Mouse (Mus musculus) heart, embryonic 13.5 days (tissue): ENCODE measurements at regions not wholly inside any gene's neighbourhood (a gene's known extent, or its start where the extent isn't known, plus 50 kb on each side); places are given as distances from the start of the nearest gene placed in this dataset.
A peak's percentile ranks its signal among the peaks of the same experiment; 100 is the strongest.

Experiments
- ATAC-seq: fragments of 200-750 bp; cut with Nextera tagmentation; 2 replicates; pipeline ENCODE4 v1.8.0; 2017; ENCODE audit warnings: moderate TSS enrichment; ENCODE audit not compliant: insufficient number of reproducible peaks, low FRiP score, low TSS enrichment; ENCODE audit errors: extremely low read depth
- H3K27ac ChIP-seq: fragments of 300-500 bp; sonication (generic); replicated peaks from 2 replicates; pipeline ENCODE4 v1.5.1; 2015; ENCODE audit warnings: moderate library complexity, mild to moderate bottlenecking, inconsistent platforms
- H3K27me3 ChIP-seq: fragments of 300-500 bp; sonication (generic); replicated peaks from 2 replicates; pipeline ENCODE4 v1.6.1; 2015; ENCODE audit warnings: mild to moderate bottlenecking, inconsistent platforms
- H3K36me3 ChIP-seq: fragments of 300-500 bp; sonication (generic); 2 replicates; pipeline ENCODE4 v1.6.1; 2015; ENCODE audit warnings: mild to moderate bottlenecking, inconsistent platforms
- H3K4me1 ChIP-seq: fragments of 300-500 bp; sonication (generic); 2 replicates; pipeline ENCODE4 v1.6.1; 2015; ENCODE audit warnings: inconsistent platforms
- H3K4me2 ChIP-seq: fragments of 300-500 bp; sonication (generic); 2 replicates; pipeline ENCODE4 v1.6.1; 2015; ENCODE audit warnings: inconsistent platforms, mild to moderate bottlenecking, moderate library complexity
- H3K4me3 ChIP-seq: fragments of 300-500 bp; sonication (generic); 2 replicates; pipeline ENCODE4 v1.5.1; 2015; ENCODE audit warnings: moderate library complexity, mild to moderate bottlenecking, inconsistent platforms
- H3K9ac ChIP-seq: fragments of 300-500 bp; sonication (generic); 2 replicates; pipeline ENCODE4 v1.6.1; 2015; ENCODE audit warnings: inconsistent platforms, mild to moderate bottlenecking, moderate library complexity
- H3K9me3 ChIP-seq: fragments of 300-500 bp; sonication (generic); 2 replicates; pipeline ENCODE4 v1.6.1; 2016; ENCODE audit warnings: inconsistent platforms
- WGBS: fragments of 180-500 bp; shearing (Covaris S2); methylation state at CpG from one replicate; pipeline ENCODE4 v1.1.7; 2015; ENCODE audit warnings: mixed read lengths; 5-methylcytosine and 5-hydroxymethylcytosine counted together

GRCm38 (mm10) chr10:111673317-111673610 lies 167.2 kb downstream of the Phlda1 start:
- Histone ChIP-seq H3K27me3 (no peaks in the 10 kb centered on the region), H3K36me3 (no peaks in the 10 kb centered on the region), H3K9me3 (no peaks in the 10 kb centered on the region), H3K4me1 (peaks cover 58% of the 10 kb centered on the region), H3K4me2 (peak overlapping the region; percentile 7; the same call in 1 of the 2 replicates), H3K4me3 (no peak overlapping the region), H3K9ac (no peak overlapping the region), H3K27ac (no peak overlapping the region; the same call in 1 of the 2 replicates)
- no peak for ATAC-seq

GRCm38 (mm10) chr10:111676255-111676654 lies 170.2 kb downstream of the Phlda1 start:
- Histone ChIP-seq H3K4me1 (peaks cover 49% of the 10 kb centered on the region), H3K4me3 (no peak overlapping the region), H3K27me3 (no peaks in the 10 kb centered on the region), H3K9me3 (no peaks in the 10 kb centered on the region), H3K36me3 (no peaks in the 10 kb centered on the region), H3K4me2 (peak overlapping the region; percentile 18; the same call in 1 of the 2 replicates), H3K27ac (peak overlapping the region; percentile 59; the same call in 1 of the 2 replicates), H3K9ac (no peak overlapping the region)
- ATAC-seq, result no peak
- 4% methylated on average over 4 of the region's 4 CpGs for WGBS

GRCm38 (mm10) chr10:111680919-111681318 lies 174.8 kb downstream of the Phlda1 start:
- Histone ChIP-seq H3K27me3 (no peaks in the 10 kb centered on the region), H3K4me3 (no peak overlapping the region), H3K36me3 (no peaks in the 10 kb centered on the region), H3K9me3 (no peaks in the 10 kb centered on the region), H3K4me2 (no peak overlapping the region), H3K4me1 (peaks cover 21% of the 10 kb centered on the region), H3K27ac (no peak overlapping the region), H3K9ac (no peak overlapping the region)
- 53% methylated on average over 4 of the region's 4 CpGs for WGBS
- ATAC-seq, result no peak

- Histone ChIP-seq H3K9ac (no peak overlapping the region), H3K4me1 (peaks cover 10% of the 10 kb centered on the region), H3K4me3 (no peak overlapping the region), H3K27me3 (no peaks in the 10 kb centered on the region), H3K27ac (no peak overlapping the region), H3K4me2 (no peak overlapping the region), H3K9me3 (no peaks in the 10 kb centered on the region), H3K36me3 (no peaks in the 10 kb centered on the region)
- ATAC-seq, result no peak
- WGBS, result 76% methylated on average over 10 of the region's 10 CpGs
Measured at GRCm38 (mm10) chr10:111684409-111685346, 178.6 kb downstream of the Phlda1 start.

- H3K9ac ChIP-seq, result no peak overlapping the region
- no peak overlapping the region for H3K27ac ChIP-seq
- H3K27me3 ChIP-seq, result no peaks in the 10 kb centered on the region
- no peaks in the 10 kb centered on the region for H3K4me1 ChIP-seq
- 66% methylated on average over 5 of the region's 5 CpGs for WGBS
- H3K36me3 ChIP-seq, result no peaks in the 10 kb centered on the region
- H3K4me2 ChIP-seq, result no peak overlapping the region
- no peaks in the 10 kb centered on the region for H3K9me3 ChIP-seq
- H3K4me3 ChIP-seq, result no peak overlapping the region
- no peak for ATAC-seq
Measured at GRCm38 (mm10) chr10:111686585-111686984, 180.5 kb downstream of the Phlda1 start.

- no peak for ATAC-seq
- Histone ChIP-seq H3K4me3 (no peak overlapping the region), H3K27me3 (no peaks in the 10 kb centered on the region), H3K27ac (no peak overlapping the region), H3K4me2 (no peak overlapping the region), H3K36me3 (no peaks in the 10 kb centered on the region), H3K9ac (no peak overlapping the region), H3K4me1 (peaks cover 10% of the 10 kb centered on the region), H3K9me3 (no peaks in the 10 kb centered on the region)
- 56% methylated on average over 10 of the region's 10 CpGs for WGBS
Measured at GRCm38 (mm10) chr10:111689587-111689986, 183.5 kb downstream of the Phlda1 start.

GRCm38 (mm10) chr10:111693762-111694161 lies 187.7 kb downstream of the Phlda1 start:
- no peak overlapping the region for H3K9ac ChIP-seq
- H3K36me3 ChIP-seq, result no peaks in the 10 kb centered on the region
- ATAC-seq, result no peak
- no peak overlapping the region for H3K4me3 ChIP-seq
- no peaks in the 10 kb centered on the region for H3K27me3 ChIP-seq
- H3K4me1 ChIP-seq, result peaks cover 15% of the 10 kb centered on the region
- no peaks in the 10 kb centered on the region for H3K9me3 ChIP-seq
- H3K4me2 ChIP-seq, result no peak overlapping the region
- no peak overlapping the region for H3K27ac ChIP-seq

GRCm38 (mm10) chr10:111694227-111695200 lies 188.4 kb downstream of the Phlda1 start:
- 57% methylated on average over 6 of the region's 6 CpGs for WGBS
- Histone ChIP-seq H3K27ac (no peak overlapping the region), H3K4me2 (no peak overlapping the region), H3K4me3 (no peak overlapping the region), H3K4me1 (peaks cover 15% of the 10 kb centered on the region), H3K9ac (no peak overlapping the region), H3K36me3 (no peaks in the 10 kb centered on the region), H3K9me3 (no peaks in the 10 kb centered on the region), H3K27me3 (no peaks in the 10 kb centered on the region)
- ATAC-seq, result no peak

- H3K4me3 ChIP-seq, result no peak overlapping the region
- no peak overlapping the region for H3K9ac ChIP-seq
- ATAC-seq, result no peak
- 76% methylated on average over 4 of the region's 4 CpGs for WGBS
- no peaks in the 10 kb centered on the region for H3K27me3 ChIP-seq
- no peaks in the 10 kb centered on the region for H3K36me3 ChIP-seq
- no peak overlapping the region for H3K27ac ChIP-seq
- peaks cover 15% of the 10 kb centered on the region for H3K4me1 ChIP-seq
- no peak overlapping the region for H3K4me2 ChIP-seq
- H3K9me3 ChIP-seq, result no peaks in the 10 kb centered on the region
Measured at GRCm38 (mm10) chr10:111695918-111696760, 190.1 kb downstream of the Phlda1 start.

GRCm38 (mm10) chr10:111696987-111697386 lies 190.9 kb downstream of the Phlda1 start:
- peaks cover 15% of the 10 kb centered on the region for H3K4me1 ChIP-seq
- H3K36me3 ChIP-seq, result no peaks in the 10 kb centered on the region
- 72% methylated on average over 2 of the region's 2 CpGs for WGBS
- H3K9ac ChIP-seq, result no peak overlapping the region
- H3K27ac ChIP-seq, result no peak overlapping the region
- H3K4me3 ChIP-seq, result no peak overlapping the region
- H3K9me3 ChIP-seq, result no peaks in the 10 kb centered on the region
- ATAC-seq, result no peak
- no peak overlapping the region for H3K4me2 ChIP-seq
- H3K27me3 ChIP-seq, result no peaks in the 10 kb centered on the region
